Mouse (Mus musculus) lung, embryonic 14.5 days (tissue): ENCODE data around the gene Paf1. TPM values are rescaled to one million over a fixed set of nuclear protein-coding genes. Genes with fewer than 3 reads are reported as not detected.
A peak's percentile ranks its signal among the peaks of the same experiment; 100 is the strongest.

ENCODE experiments used
- ATAC-seq: fragments of 200-750 bp; cut with Nextera tagmentation; 2 replicates; pipeline ENCODE4 v1.8.0; 2017; ENCODE audit warnings: mild to moderate bottlenecking, moderate TSS enrichment, moderate library complexity; ENCODE audit not compliant: insufficient read depth
- DNase-seq: peaks from one replicate; pipeline ENCODE4 v3.0.0-alpha.2; 2015
- H3K27ac ChIP-seq: fragments of 300-500 bp; sonication (generic); 2 replicates; pipeline ENCODE4 v1.5.1; 2014; ENCODE audit warnings: low read depth, mild to moderate bottlenecking, moderate library complexity
- H3K27me3 ChIP-seq: fragments of 300-500 bp; sonication (generic); 2 replicates; pipeline ENCODE4 v1.6.1; 2014; ENCODE audit warnings: low read length, control low read depth; ENCODE audit not compliant: insufficient read depth
- H3K36me3 ChIP-seq: fragments of 300-500 bp; sonication (generic); 2 replicates; pipeline ENCODE4 v1.6.1; 2014; ENCODE audit warnings: control low read depth; ENCODE audit not compliant: insufficient read depth
- H3K4me1 ChIP-seq: fragments of 300-500 bp; sonication (generic); 2 replicates; pipeline ENCODE4 v1.6.1; 2014; ENCODE audit warnings: antibody characterized with exemption, control low read depth; ENCODE audit not compliant: insufficient read depth
- H3K4me2 ChIP-seq: fragments of 300-500 bp; sonication (generic); 2 replicates; pipeline ENCODE4 v1.6.1; 2014; ENCODE audit warnings: mild to moderate bottlenecking
- H3K4me3 ChIP-seq: fragments of 300-500 bp; sonication (generic); 2 replicates; pipeline ENCODE4 v1.5.1; 2014; ENCODE audit warnings: low read depth, low read length
- H3K9ac ChIP-seq: fragments of 300-500 bp; sonication (generic); 2 replicates; pipeline ENCODE4 v1.6.1; 2014
- H3K9me3 ChIP-seq: fragments of 300-500 bp; sonication (generic); 2 replicates; pipeline ENCODE4 v1.6.1; 2016; ENCODE audit warnings: low read depth, low read length, control low read depth
- CTCF ChIP-seq: IDR thresholded peaks from 2 replicates; pipeline ENCODE4 v1.5.1; 2016; ENCODE audit warnings: antibody characterized with exemption, low read depth
- WGBS: fragments of 180-500 bp; shearing (Covaris S2); extraction: QIAGEN DNeasy Blood & Tissue Kit; methylation state at CpG from one replicate; pipeline ENCODE4 v1.1.7; 2014; 5-methylcytosine and 5-hydroxymethylcytosine counted together
- polyA plus RNA-seq: library from polyadenylated mRNA; unstranded; fragments of >200 nt; fragmentation: Nextera tagmentation; extraction: Ambion mirVana; gene quantifications from 2 replicates; pipeline ENCODE4 v1.2.1, GENCODE M21; 2014

The Paf1 gene
- polyA plus RNA-seq, 1 experiment from 2014 or later: 75.4 TPM

- H3K4me3 ChIP-seq: peak overlapping the region; percentile 73
- H3K4me1 ChIP-seq: peaks cover 6% of the 10 kb centered on the region; the same call in 1 of the 2 replicates
- H3K4me2 ChIP-seq: peak overlapping the region; percentile 91
- WGBS: 4% methylated on average over 22 of the region's 22 CpGs
- DNase-seq: no peak
- ATAC-seq: no peak; the same call in 1 of the 2 replicates
- peak overlapping the region; percentile 58 for H3K27ac ChIP-seq
- H3K9me3 ChIP-seq: no peaks in the 10 kb centered on the region
- no peak for TF ChIP-seq CTCF
- H3K36me3 ChIP-seq: peaks cover 57% of the 10 kb centered on the region
- peak overlapping the region; percentile 67 for H3K9ac ChIP-seq
- no peaks in the 10 kb centered on the region for H3K27me3 ChIP-seq
Observed at GRCm38 (mm10) chr7:28393272-28393951, 661 bp downstream of the Paf1 start.

- H3K4me1 ChIP-seq: peaks cover 6% of the 10 kb centered on the region; the same call in 1 of the 2 replicates
- no peak for DNase-seq
- no peak overlapping the region for H3K9ac ChIP-seq
- ATAC-seq: no peak
- H3K9me3 ChIP-seq: no peaks in the 10 kb centered on the region
- no peaks in the 10 kb centered on the region for H3K27me3 ChIP-seq
- 96% methylated on average over 4 of the region's 4 CpGs for WGBS
- no peak overlapping the region for H3K4me3 ChIP-seq
- H3K36me3 ChIP-seq: peaks cover 56% of the 10 kb centered on the region
- no peak for TF ChIP-seq CTCF
- H3K27ac ChIP-seq: no peak overlapping the region
- H3K4me2 ChIP-seq: no peak overlapping the region
Observed at GRCm38 (mm10) chr7:28395425-28395824, 2.7 kb downstream of the Paf1 start.

DNA sequence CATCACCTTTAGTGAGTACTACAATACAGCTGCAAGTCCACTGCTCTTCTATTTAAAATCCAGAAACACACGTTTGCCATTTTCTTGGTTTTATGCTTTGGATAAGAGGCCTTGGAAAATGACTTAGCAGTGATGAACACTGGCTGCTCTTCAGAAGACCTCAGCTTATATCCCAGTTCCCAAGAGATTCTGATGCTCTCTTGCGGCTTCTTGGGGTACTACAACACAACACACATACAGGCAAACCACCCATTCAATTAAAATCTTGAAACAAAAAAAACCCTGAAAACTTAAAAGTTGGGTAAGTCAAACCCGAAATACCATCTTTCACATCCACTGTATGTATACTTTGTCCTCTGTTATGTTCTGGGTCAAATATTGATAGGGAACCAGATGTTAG is 5.2 kb downstream of the Paf1 start:
- no peaks in the 10 kb centered on the region for H3K9me3 ChIP-seq
- peak; percentile 59 for TF ChIP-seq CTCF
- H3K4me2 ChIP-seq: no peak overlapping the region
- WGBS: 49% methylated on average over 3 of the region's 3 CpGs
- no peaks in the 10 kb centered on the region for H3K27me3 ChIP-seq
- H3K4me1 ChIP-seq: peaks cover 3% of the 10 kb centered on the region; the same call in 1 of the 2 replicates
- H3K4me3 ChIP-seq: no peak overlapping the region
- peak; percentile 73 for DNase-seq
- H3K9ac ChIP-seq: no peak overlapping the region
- ATAC-seq: no peak
- no peak overlapping the region for H3K27ac ChIP-seq
- H3K36me3 ChIP-seq: peaks cover 77% of the 10 kb centered on the region

GRCm38 (mm10) chr7:28398696-28399340 is 6.1 kb downstream of the Paf1 start:
- H3K9me3 ChIP-seq: no peaks in the 10 kb centered on the region
- no peak overlapping the region for H3K4me2 ChIP-seq
- ATAC-seq (no peak), DNase-seq (no peak)
- peaks cover 85% of the 10 kb centered on the region for H3K36me3 ChIP-seq
- H3K4me3 ChIP-seq: no peak overlapping the region
- H3K9ac ChIP-seq: no peak overlapping the region
- no peak overlapping the region for H3K27ac ChIP-seq
- WGBS: 84% methylated on average over 10 of the region's 10 CpGs
- peaks cover under 1% of the 10 kb centered on the region; the same call in 1 of the 2 replicates for H3K4me1 ChIP-seq
- no peaks in the 10 kb centered on the region for H3K27me3 ChIP-seq
- TF ChIP-seq CTCF: no peak

DNA sequence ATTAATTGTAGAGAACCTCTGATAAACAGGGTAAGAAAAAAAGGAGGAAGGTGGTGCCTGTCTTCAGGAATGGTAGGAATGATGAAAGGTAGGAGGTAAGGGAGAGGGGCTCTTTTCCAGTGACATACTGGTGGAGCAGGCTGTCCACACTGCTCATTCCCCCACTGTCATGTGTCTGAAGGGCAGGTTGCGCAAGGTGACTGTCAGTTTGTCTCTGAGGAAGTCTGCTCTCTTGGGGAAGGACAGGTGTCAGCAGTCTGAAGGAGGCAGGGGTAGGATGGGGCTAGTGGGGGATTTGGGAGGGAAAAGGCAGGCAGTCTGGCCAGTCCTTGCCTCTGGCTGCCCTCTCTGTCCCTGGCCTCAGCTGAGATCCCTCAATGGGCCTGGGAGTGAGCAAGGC is 8.3 kb downstream of the Paf1 start:
- ATAC-seq (no peak), DNase-seq (no peak)
- WGBS: 92% methylated on average over 1 of the region's 1 CpGs

GRCm38 (mm10) chr7:28401942-28402341 is 9.2 kb downstream of the Paf1 start:
- no peak for TF ChIP-seq CTCF
- peaks cover 93% of the 10 kb centered on the region for H3K36me3 ChIP-seq
- H3K27ac ChIP-seq: no peak overlapping the region
- H3K9ac ChIP-seq: no peak overlapping the region
- WGBS: 67% methylated on average over 3 of the region's 3 CpGs
- DNase-seq (no peak), ATAC-seq (no peak)
- H3K9me3 ChIP-seq: no peaks in the 10 kb centered on the region
- H3K4me2 ChIP-seq: no peak overlapping the region
- no peaks in the 10 kb centered on the region for H3K27me3 ChIP-seq
- H3K4me1 ChIP-seq: no peaks in the 10 kb centered on the region
- no peak overlapping the region for H3K4me3 ChIP-seq

More for the DNA sequence above, 8.3 kb downstream of the Paf1 start:
- Histone ChIP-seq H3K27ac (no peak overlapping the region), H3K9ac (no peak overlapping the region), H3K36me3 (peaks cover 92% of the 10 kb centered on the region), H3K4me2 (no peak overlapping the region), H3K4me1 (no peaks in the 10 kb centered on the region), H3K4me3 (no peak overlapping the region), H3K27me3 (no peaks in the 10 kb centered on the region), H3K9me3 (no peaks in the 10 kb centered on the region)
- no peak for TF ChIP-seq CTCF

DNA sequence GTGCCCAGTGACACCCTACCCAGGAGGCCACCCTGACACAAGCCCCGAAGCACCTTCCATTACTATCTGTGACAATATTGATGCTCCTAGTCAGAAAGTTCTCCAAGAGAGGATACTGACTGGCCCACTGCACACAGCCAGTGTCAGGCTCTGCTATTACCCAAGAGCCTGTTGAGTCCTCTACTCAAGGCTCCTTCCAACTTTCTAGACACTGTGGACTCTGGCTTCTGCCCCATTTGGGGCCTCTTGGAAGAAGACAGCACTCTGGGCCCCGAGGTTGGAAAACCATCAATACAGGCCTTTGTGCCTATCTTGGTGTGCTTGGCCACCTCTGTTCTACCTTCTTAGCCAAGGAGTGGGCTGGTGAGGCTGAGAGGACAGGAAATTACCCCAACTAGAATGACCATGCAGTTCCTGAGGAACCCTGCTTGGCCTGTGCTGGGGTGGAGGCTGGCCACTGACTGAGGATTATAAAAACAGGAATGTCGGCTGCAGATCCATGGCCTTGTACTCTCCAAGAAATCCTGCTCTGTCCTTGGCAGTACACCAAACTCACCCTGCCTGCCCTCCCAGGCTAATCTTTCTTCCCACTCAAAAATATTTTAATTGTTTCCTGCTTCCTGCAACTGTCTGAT is 18.2 kb downstream of the Paf1 start:
- H3K36me3 ChIP-seq: peaks cover 85% of the 10 kb centered on the region
- DNase-seq: peak; percentile 42
- no peak overlapping the region for H3K9ac ChIP-seq
- 67% methylated on average over 3 of the region's 3 CpGs for WGBS
- H3K4me1 ChIP-seq: no peaks in the 10 kb centered on the region
- H3K4me2 ChIP-seq: no peak overlapping the region
- no peak overlapping the region for H3K4me3 ChIP-seq
- no peak overlapping the region for H3K27ac ChIP-seq
- no peaks in the 10 kb centered on the region for H3K9me3 ChIP-seq
- H3K27me3 ChIP-seq: no peaks in the 10 kb centered on the region
- no peak for ATAC-seq
- no peak for TF ChIP-seq CTCF
